Mouse (Mus musculus): ENCODE data around the gene Gnaq. TPM values are rescaled to one million over a fixed set of nuclear protein-coding genes. Genes with fewer than 3 reads are reported as not detected.

Gene Gnaq
- polyA plus RNA-seq, 1 experiment from 2014 or later = 32.9 TPM

GRCm38 (mm10) chr19:16118421-16118820 lies 14.2 kb upstream of the Gnaq start:
- Histone ChIP-seq H3K9me3 (ENCODE audit: control insufficient read depth, low read length) (no peaks in the 10 kb centered on the region), H3K4me3 (ENCODE audit: low read length) (no peak overlapping the region), H3K4me2 (ENCODE audit: low read depth, low read length) (no peak overlapping the region), H3K4me1 (replicated peaks; ENCODE audit: control insufficient read depth, insufficient read depth, low read length) (peaks cover 4% of the 10 kb centered on the region; the same call in 1 of the 2 replicates), H3K27me3 (ENCODE audit: control insufficient read depth, insufficient read depth, low read depth, low read length) (no peaks in the 10 kb centered on the region), H3K36me3 (ENCODE audit: control insufficient read depth, insufficient read depth, low read length) (no peaks in the 10 kb centered on the region), H3K27ac (ENCODE audit: low read length) (no peak overlapping the region), H3K9ac (ENCODE audit: low read length) (no peak overlapping the region)
- ATAC-seq (ENCODE audit: low read depth) = no peak
- 71% methylated on average over 4 of the region's 4 CpGs for WGBS

GRCm38 (mm10) chr19:16121301-16121700 lies 11.3 kb upstream of the Gnaq start:
- H3K4me3 ChIP-seq (ENCODE audit: low read length) = no peak overlapping the region
- no peak overlapping the region for H3K4me2 ChIP-seq (ENCODE audit: low read depth, low read length)
- 0 out of 2 replicates have a peak, but pooled peaks cover 4% of the 10 kb centered on the region for H3K4me1 ChIP-seq (replicated peaks; ENCODE audit: control insufficient read depth, insufficient read depth, low read length)
- no peaks in the 10 kb centered on the region for H3K36me3 ChIP-seq (ENCODE audit: control insufficient read depth, insufficient read depth, low read length)
- H3K27me3 ChIP-seq (ENCODE audit: control insufficient read depth, insufficient read depth, low read depth, low read length) = no peaks in the 10 kb centered on the region
- no peak overlapping the region for H3K9ac ChIP-seq (ENCODE audit: low read length)
- no peak overlapping the region for H3K27ac ChIP-seq (ENCODE audit: low read length)
- no peak for ATAC-seq (ENCODE audit: low read depth)
- 11% methylated on average over 2 of the region's 2 CpGs for WGBS
- no peaks in the 10 kb centered on the region for H3K9me3 ChIP-seq (ENCODE audit: control insufficient read depth, low read length)

DNA sequence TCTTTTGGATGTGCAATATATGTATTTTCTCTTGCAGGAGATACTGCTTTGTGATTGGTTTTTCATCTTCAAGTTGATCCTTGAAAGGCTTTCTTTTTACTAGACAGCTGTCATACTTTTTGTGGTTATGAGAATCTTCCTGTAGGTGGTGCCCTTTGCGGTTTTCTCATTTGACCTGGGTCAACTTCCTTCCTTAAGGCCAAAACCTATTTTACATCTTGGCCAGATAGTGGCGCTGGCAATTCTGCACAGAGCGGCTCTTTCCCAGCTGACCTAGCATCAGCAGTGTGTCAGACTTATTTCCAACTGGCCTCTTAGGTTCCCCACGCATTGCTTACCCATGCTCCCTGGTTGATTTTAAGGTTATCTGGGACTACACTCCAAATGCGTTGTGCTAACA lies 3.9 kb upstream of the Gnaq start:
- H3K4me2 ChIP-seq (ENCODE audit: low read depth, low read length) = no peak overlapping the region
- H3K27me3 ChIP-seq (ENCODE audit: control insufficient read depth, insufficient read depth, low read depth, low read length) = no peaks in the 10 kb centered on the region
- no peak for ATAC-seq (ENCODE audit: low read depth)
- no peak overlapping the region for H3K27ac ChIP-seq (ENCODE audit: low read length)
- H3K9ac ChIP-seq (ENCODE audit: low read length) = no peak overlapping the region
- H3K9me3 ChIP-seq (ENCODE audit: control insufficient read depth, low read length) = no peaks in the 10 kb centered on the region
- no peaks in the 10 kb centered on the region for H3K36me3 ChIP-seq (ENCODE audit: control insufficient read depth, insufficient read depth, low read length)
- no peak overlapping the region for H3K4me3 ChIP-seq (ENCODE audit: low read length)
- H3K4me1 ChIP-seq (replicated peaks; ENCODE audit: control insufficient read depth, insufficient read depth, low read length) = peaks cover 12% of the 10 kb centered on the region
- 46% methylated on average over 5 of the region's 5 CpGs for WGBS

GRCm38 (mm10) chr19:16129171-16129570 lies 3.5 kb upstream of the Gnaq start:
- Histone ChIP-seq H3K4me1 (replicated peaks; ENCODE audit: control insufficient read depth, insufficient read depth, low read length) (peaks cover 13% of the 10 kb centered on the region), H3K4me3 (ENCODE audit: low read length) (no peak overlapping the region), H3K36me3 (ENCODE audit: control insufficient read depth, insufficient read depth, low read length) (no peaks in the 10 kb centered on the region), H3K9ac (ENCODE audit: low read length) (no peak overlapping the region), H3K27me3 (ENCODE audit: control insufficient read depth, insufficient read depth, low read depth, low read length) (no peaks in the 10 kb centered on the region), H3K4me2 (ENCODE audit: low read depth, low read length) (no peak overlapping the region), H3K9me3 (ENCODE audit: control insufficient read depth, low read length) (no peaks in the 10 kb centered on the region), H3K27ac (ENCODE audit: low read length) (no peak overlapping the region)
- no peak for ATAC-seq (ENCODE audit: low read depth)
- WGBS = 88% methylated on average over 2 of the region's 2 CpGs

DNA sequence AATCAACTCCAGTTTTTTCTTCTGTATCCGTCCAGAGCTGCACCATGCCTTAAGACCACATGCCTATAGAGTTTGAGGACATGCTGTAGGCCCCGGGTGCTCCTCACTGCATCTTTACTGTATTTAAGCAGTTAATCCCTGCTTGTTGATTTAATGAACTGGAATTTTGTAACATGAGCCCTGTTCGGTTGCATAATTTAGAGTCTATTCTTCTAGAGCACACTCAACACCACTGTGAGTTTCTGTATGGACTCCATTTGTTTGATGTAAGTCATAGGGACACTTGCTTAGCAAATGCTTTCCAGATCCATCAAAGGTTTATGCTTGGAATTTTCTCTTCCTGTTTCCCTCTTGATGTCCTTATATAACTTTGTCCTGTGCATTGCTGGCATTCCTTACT lies 2.2 kb upstream of the Gnaq start:
- ATAC-seq (ENCODE audit: low read depth) = no peak
- H3K4me3 ChIP-seq (ENCODE audit: low read length) = no peak overlapping the region
- H3K27ac ChIP-seq (ENCODE audit: low read length) = peak overlapping the region; percentile 36
- H3K9ac ChIP-seq (ENCODE audit: low read length) = no peak overlapping the region
- no peak overlapping the region for H3K4me2 ChIP-seq (ENCODE audit: low read depth, low read length)
- peaks cover 25% of the 10 kb centered on the region for H3K4me1 ChIP-seq (replicated peaks; ENCODE audit: control insufficient read depth, insufficient read depth, low read length)
- H3K27me3 ChIP-seq (ENCODE audit: control insufficient read depth, insufficient read depth, low read depth, low read length) = no peaks in the 10 kb centered on the region
- no peaks in the 10 kb centered on the region for H3K9me3 ChIP-seq (ENCODE audit: control insufficient read depth, low read length)
- WGBS = 28% methylated on average over 3 of the region's 3 CpGs
- no peaks in the 10 kb centered on the region for H3K36me3 ChIP-seq (ENCODE audit: control insufficient read depth, insufficient read depth, low read length)

- peak overlapping the region; percentile 70 for H3K4me2 ChIP-seq (ENCODE audit: low read depth, low read length)
- H3K27me3 ChIP-seq (ENCODE audit: control insufficient read depth, insufficient read depth, low read depth, low read length) = no peaks in the 10 kb centered on the region
- peak overlapping the region; percentile 97 for H3K27ac ChIP-seq (ENCODE audit: low read length)
- no peaks in the 10 kb centered on the region for H3K9me3 ChIP-seq (ENCODE audit: control insufficient read depth, low read length)
- peak overlapping the region; percentile 98 for H3K9ac ChIP-seq (ENCODE audit: low read length)
- H3K4me3 ChIP-seq (ENCODE audit: low read length) = peak overlapping the region; percentile 69
- peaks cover 29% of the 10 kb centered on the region for H3K4me1 ChIP-seq (replicated peaks; ENCODE audit: control insufficient read depth, insufficient read depth, low read length)
- 9% methylated on average over 6 of the region's 6 CpGs for WGBS
- no peaks in the 10 kb centered on the region for H3K36me3 ChIP-seq (ENCODE audit: control insufficient read depth, insufficient read depth, low read length)
- ATAC-seq (ENCODE audit: low read depth) = no peak
Observed at GRCm38 (mm10) chr19:16131831-16132230, 800 bp upstream of the Gnaq start.

DNA sequence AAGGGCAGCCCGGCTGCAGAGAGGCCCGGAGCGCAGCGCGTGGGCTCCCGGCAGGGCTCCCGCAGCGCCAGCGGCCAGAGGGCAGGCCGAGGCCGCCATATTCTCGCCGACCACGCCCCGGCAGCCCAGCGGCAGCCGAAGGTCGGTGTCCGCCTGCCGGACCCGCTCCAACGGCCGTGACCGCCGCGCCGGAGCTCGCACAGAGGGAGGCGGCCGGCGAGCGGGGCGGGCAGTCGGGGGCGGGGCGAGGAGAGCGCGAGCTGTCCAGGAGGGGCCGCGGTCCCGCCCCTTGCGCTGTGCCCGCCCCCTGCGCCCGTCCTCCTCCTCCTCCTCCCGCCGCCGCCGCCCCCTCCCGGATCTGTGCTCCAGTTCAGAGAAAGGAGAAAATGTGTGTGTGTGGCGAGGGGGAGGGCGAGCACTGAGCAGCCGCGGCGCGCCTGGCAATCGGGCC lies 266 bp upstream of the Gnaq start:
- ATAC-seq (ENCODE audit: low read depth) = peak; percentile 94
- Histone ChIP-seq H3K9ac (ENCODE audit: low read length) (peak overlapping the region; percentile 98), H3K4me2 (ENCODE audit: low read depth, low read length) (peak overlapping the region; percentile 70), H3K9me3 (ENCODE audit: control insufficient read depth, low read length) (no peaks in the 10 kb centered on the region), H3K27me3 (ENCODE audit: control insufficient read depth, insufficient read depth, low read depth, low read length) (no peaks in the 10 kb centered on the region), H3K36me3 (ENCODE audit: control insufficient read depth, insufficient read depth, low read length) (no peaks in the 10 kb centered on the region), H3K4me1 (replicated peaks; ENCODE audit: control insufficient read depth, insufficient read depth, low read length) (peaks cover 33% of the 10 kb centered on the region), H3K27ac (ENCODE audit: low read length) (peak overlapping the region; percentile 97), H3K4me3 (ENCODE audit: low read length) (peak overlapping the region; percentile 69)
- 1% methylated on average over 32 of the region's 57 CpGs for WGBS

GRCm38 (mm10) chr19:16132865-16133720 lies 462 bp downstream of the Gnaq start:
- under 1% methylated on average over 78 of the region's 139 CpGs for WGBS
- Histone ChIP-seq H3K4me2 (ENCODE audit: low read depth, low read length) (peak overlapping the region; percentile 67), H3K4me1 (replicated peaks; ENCODE audit: control insufficient read depth, insufficient read depth, low read length) (peaks cover 40% of the 10 kb centered on the region), H3K4me3 (ENCODE audit: low read length) (peak overlapping the region; percentile 69), H3K36me3 (ENCODE audit: control insufficient read depth, insufficient read depth, low read length) (no peaks in the 10 kb centered on the region), H3K27ac (ENCODE audit: low read length) (peak overlapping the region; percentile 97), H3K27me3 (ENCODE audit: control insufficient read depth, insufficient read depth, low read depth, low read length) (no peaks in the 10 kb centered on the region), H3K9ac (ENCODE audit: low read length) (peak overlapping the region; percentile 98), H3K9me3 (ENCODE audit: control insufficient read depth, low read length) (no peaks in the 10 kb centered on the region)
- peak; percentile 35 for ATAC-seq (ENCODE audit: low read depth)

DNA sequence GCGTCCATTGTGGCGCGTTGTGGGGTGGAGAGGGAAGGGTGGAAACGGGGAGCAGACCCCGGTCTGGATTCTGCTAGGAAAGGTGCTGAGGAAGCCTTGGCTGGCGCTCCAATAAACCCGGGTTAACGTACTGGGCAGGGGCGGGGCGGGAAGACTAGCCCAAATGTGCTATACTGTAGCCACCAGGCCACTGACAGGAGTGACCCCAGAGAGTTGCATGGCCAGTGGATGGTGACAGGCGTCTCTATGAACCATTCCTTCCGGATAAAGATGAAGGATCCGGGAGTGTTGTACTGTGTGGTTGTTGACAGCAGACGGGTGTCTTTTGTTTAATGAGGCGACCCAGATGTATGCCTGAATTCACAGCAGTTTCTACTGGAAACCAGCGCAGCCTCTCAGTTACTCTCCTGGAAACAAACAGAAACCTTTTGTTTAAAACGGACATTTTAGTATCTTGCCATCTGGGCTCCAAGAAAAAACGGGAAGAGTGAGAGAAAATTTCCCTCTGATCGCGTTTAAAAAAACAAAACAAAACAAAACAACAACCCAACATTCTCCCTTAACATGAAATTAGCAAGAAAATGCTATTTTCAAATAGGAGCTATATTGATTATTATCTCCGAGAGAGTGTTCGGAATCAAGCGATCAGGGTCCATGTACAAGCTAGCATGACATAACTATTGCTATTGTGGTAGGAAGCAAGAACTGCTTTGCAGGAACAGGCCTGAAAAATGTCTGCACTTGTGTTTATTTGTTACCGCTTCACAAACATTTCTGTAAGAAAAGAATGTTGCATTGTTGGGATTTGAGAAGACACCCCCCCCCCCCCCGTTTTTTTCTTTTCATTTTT lies 1.3 kb downstream of the Gnaq start:
- H3K4me3 ChIP-seq (ENCODE audit: low read length) = peak overlapping the region; percentile 69
- WGBS = 5% methylated on average over 25 of the region's 25 CpGs
- peaks cover 47% of the 10 kb centered on the region for H3K4me1 ChIP-seq (replicated peaks; ENCODE audit: control insufficient read depth, insufficient read depth, low read length)
- no peaks in the 10 kb centered on the region for H3K9me3 ChIP-seq (ENCODE audit: control insufficient read depth, low read length)
- H3K27ac ChIP-seq (ENCODE audit: low read length) = peak overlapping the region; percentile 97
- H3K27me3 ChIP-seq (ENCODE audit: control insufficient read depth, insufficient read depth, low read depth, low read length) = no peaks in the 10 kb centered on the region
- peak overlapping the region; percentile 98 for H3K9ac ChIP-seq (ENCODE audit: low read length)
- peak; percentile 1; the same call in 1 of the 2 replicates for ATAC-seq (ENCODE audit: low read depth)
- peak overlapping the region; percentile 67 for H3K4me2 ChIP-seq (ENCODE audit: low read depth, low read length)
- H3K36me3 ChIP-seq (ENCODE audit: control insufficient read depth, insufficient read depth, low read length) = no peaks in the 10 kb centered on the region

Data from lung, embryonic 16.5 days (tissue).